Mouse (Mus musculus) forebrain, postnatal 0 days (tissue): ENCODE results near the gene Vopp1. TPM values are rescaled to one million over a fixed set of nuclear protein-coding genes. Genes with fewer than 3 reads are reported as not detected.

ENCODE experiments used
- ATAC-seq: fragments of 200-750 bp; cut with Nextera tagmentation; 2 replicates; pipeline ENCODE4 v1.8.0; 2017; ENCODE audit warnings: mild to moderate bottlenecking, moderate library complexity
- DNase-seq: peaks from one replicate; pipeline ENCODE4 v3.0.0-alpha.2; 2015
- H3K27ac ChIP-seq: fragments of 300-500 bp; sonication (generic); 2 replicates; pipeline ENCODE4 v1.5.1; 2014; ENCODE audit warnings: low read depth, mild to moderate bottlenecking, antibody characterized with exemption, low read length, moderate library complexity, mixed read lengths
- H3K27me3 ChIP-seq: fragments of 300-500 bp; sonication (generic); 2 replicates; pipeline ENCODE4 v1.6.1; 2014; ENCODE audit warnings: mild to moderate bottlenecking, low read length, mixed read lengths; ENCODE audit not compliant: insufficient read depth
- H3K36me3 ChIP-seq: fragments of 300-500 bp; sonication (generic); 2 replicates; pipeline ENCODE4 v1.6.1; 2014; ENCODE audit warnings: mild to moderate bottlenecking, moderate library complexity; ENCODE audit not compliant: insufficient read depth
- H3K4me1 ChIP-seq: fragments of 300-500 bp; sonication (generic); 2 replicates; pipeline ENCODE4 v1.6.1; 2014; ENCODE audit warnings: antibody characterized with exemption; ENCODE audit not compliant: insufficient read depth
- H3K4me2 ChIP-seq: fragments of 300-500 bp; sonication (generic); 2 replicates; pipeline ENCODE4 v1.6.1; 2014; ENCODE audit warnings: low read depth, mild to moderate bottlenecking, moderate library complexity
- H3K4me3 ChIP-seq: fragments of 300-500 bp; sonication (generic); 2 replicates; pipeline ENCODE4 v1.5.1; 2014; ENCODE audit warnings: low read depth, low read length, mixed read lengths
- H3K9ac ChIP-seq: fragments of 300-500 bp; sonication (generic); 2 replicates; pipeline ENCODE4 v1.6.1; 2014; ENCODE audit warnings: mild to moderate bottlenecking
- H3K9me3 ChIP-seq: fragments of 300-500 bp; sonication (generic); 2 replicates; pipeline ENCODE4 v1.6.1; 2016; ENCODE audit warnings: low read length
- CTCF ChIP-seq: sonication (generic); IDR thresholded peaks from 2 replicates; pipeline ENCODE4 v1.5.1; 2016; ENCODE audit warnings: antibody characterized with exemption, control low read depth, low read depth
- WGBS: fragments of 180-500 bp; shearing (Covaris S2); extraction: QIAGEN DNeasy Blood & Tissue Kit; methylation state at CpG from one replicate; pipeline ENCODE4 v1.1.7; 2014; 5-methylcytosine and 5-hydroxymethylcytosine counted together
- polyA plus RNA-seq: library from polyadenylated mRNA; unstranded; fragments of >200 nt; fragmentation: Nextera tagmentation; extraction: Ambion mirVana; gene quantifications from 2 replicates; pipeline ENCODE4 v1.2.1, GENCODE M21; 2015
- total RNA-seq: library from RNA; depleted of rRNA; stranded (reverse); fragments of >200 nt; gene quantifications from 2 replicates; pipeline ENCODE4 v1.2.3, GENCODE M21; 2014

The Vopp1 gene
- total and polyA plus RNA-seq, 2 experiments from 2014 or later = 169 to 331 TPM

DNA sequence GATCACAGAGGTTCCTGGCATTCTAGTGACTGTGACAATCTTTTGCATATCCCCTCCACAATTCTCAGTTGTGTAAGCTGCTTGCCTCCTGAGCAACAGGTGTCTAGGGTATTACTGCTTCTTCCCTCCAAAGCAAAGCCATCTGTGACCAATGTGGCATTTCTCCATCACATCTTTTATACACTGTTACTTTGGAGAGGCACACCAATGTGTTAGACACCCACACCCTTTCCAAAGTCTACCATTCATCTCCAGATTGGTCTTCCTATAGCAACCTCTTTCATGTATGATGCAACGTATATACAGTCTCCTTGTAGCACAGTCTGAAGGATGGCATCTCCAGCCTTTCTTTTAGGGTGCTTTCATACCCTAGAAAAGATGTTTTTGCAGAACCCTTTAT is 42.3 kb downstream of the Vopp1 start:
- Histone ChIP-seq H3K4me1 (no peaks in the 10 kb centered on the region), H3K27me3 (no peaks in the 10 kb centered on the region), H3K4me2 (no peak overlapping the region), H3K27ac (no peak overlapping the region), H3K4me3 (no peak overlapping the region), H3K9me3 (no peaks in the 10 kb centered on the region), H3K9ac (no peak overlapping the region), H3K36me3 (peaks cover 2% of the 10 kb centered on the region; the same call in 1 of the 2 replicates)
- WGBS = 84% methylated on average over 1 of the region's 1 CpGs
- TF ChIP-seq CTCF = no peak
- DNase-seq = no peak
- ATAC-seq = no peak

DNA sequence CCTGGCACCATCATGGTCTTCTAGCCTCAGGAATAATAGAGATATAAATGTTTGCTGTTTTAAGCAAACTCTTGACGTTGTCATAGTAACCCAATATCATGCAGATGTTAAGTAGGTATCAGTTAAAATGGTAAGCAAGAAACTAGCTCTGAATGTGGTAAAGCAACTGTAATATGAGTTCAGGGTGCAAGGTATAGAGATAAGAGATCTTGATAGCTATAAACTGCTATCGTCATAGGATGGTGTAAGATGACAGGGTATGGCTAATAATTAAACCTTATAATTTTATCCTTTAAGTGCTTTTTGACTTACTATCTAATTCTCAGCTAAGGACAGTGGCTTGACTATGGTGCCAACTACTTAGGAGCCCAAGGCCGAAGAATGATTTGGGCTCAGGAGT is 44.6 kb downstream of the Vopp1 start:
- no peaks in the 10 kb centered on the region for H3K9me3 ChIP-seq
- no peak for TF ChIP-seq CTCF
- ATAC-seq (no peak), DNase-seq (no peak)
- no peaks in the 10 kb centered on the region for H3K36me3 ChIP-seq
- H3K4me2 ChIP-seq = no peak overlapping the region
- H3K27ac ChIP-seq = no peak overlapping the region
- H3K9ac ChIP-seq = no peak overlapping the region
- no peak overlapping the region for H3K4me3 ChIP-seq
- H3K4me1 ChIP-seq = no peaks in the 10 kb centered on the region
- no peaks in the 10 kb centered on the region for H3K27me3 ChIP-seq
- WGBS = 92% methylated on average over 3 of the region's 3 CpGs

DNA sequence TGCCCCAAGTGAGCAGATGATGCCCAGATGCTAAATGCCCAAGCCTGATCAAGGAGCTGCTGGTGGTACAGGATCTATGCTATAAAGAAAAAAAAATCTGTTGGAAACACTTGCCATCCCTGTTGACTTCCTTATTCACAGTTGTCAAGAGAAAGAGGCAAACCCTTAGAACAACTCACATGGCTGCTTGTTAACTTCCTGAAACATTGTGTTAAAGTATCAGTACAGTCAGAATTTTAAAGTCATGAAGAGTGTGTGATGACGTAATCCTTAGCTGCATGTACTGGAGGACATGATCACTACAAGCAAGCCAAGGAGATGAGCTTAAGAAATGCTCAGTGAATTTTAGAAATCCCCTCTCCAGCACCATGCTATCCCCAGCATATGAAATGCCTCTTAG is 51.2 kb downstream of the Vopp1 start:
- no peak for ATAC-seq
- no peaks in the 10 kb centered on the region for H3K27me3 ChIP-seq
- H3K4me3 ChIP-seq = no peak overlapping the region
- H3K36me3 ChIP-seq = peaks cover 16% of the 10 kb centered on the region; the same call in 1 of the 2 replicates
- no peak overlapping the region for H3K9ac ChIP-seq
- DNase-seq = no peak
- no peak for TF ChIP-seq CTCF
- H3K4me1 ChIP-seq = no peaks in the 10 kb centered on the region
- 100% methylated on average over 1 of the region's 1 CpGs for WGBS
- no peaks in the 10 kb centered on the region for H3K9me3 ChIP-seq
- no peak overlapping the region for H3K27ac ChIP-seq
- H3K4me2 ChIP-seq = no peak overlapping the region

DNA sequence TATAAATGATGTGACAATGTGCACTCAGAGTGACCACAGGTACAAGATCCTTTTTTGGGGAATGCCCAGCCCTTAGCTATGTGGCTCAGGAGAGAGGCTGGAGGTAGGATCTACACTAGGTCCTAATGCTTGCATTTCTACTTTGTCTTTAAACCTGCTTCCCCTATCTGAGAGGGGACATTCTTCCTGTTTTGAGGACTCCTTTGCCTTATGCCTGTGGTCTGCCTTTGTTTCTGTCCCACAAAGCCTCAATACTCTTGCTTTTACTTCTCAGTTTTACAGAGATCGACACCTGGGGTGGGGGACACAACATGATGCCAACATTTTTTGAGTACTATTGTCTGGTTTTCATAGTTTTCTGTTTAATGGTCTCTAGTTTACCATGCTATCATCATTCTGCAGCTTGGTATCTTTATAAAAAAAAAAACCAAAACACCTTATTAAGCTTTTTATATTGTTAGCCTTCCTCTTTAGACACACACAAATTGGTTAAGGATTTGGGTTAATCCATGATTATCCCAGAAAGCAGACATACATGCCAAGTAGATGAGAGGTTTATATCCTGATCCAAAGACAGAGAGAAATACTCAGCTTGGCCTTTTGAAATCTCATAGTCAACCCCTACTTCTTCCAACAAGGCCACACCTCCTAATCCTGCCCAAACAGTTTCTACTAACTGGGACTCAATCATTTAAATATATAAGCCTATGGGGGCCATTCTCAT is 54.3 kb downstream of the Vopp1 start:
- Histone ChIP-seq H3K27me3 (no peaks in the 10 kb centered on the region), H3K4me1 (no peaks in the 10 kb centered on the region), H3K36me3 (peaks cover 16% of the 10 kb centered on the region; the same call in 1 of the 2 replicates), H3K4me3 (no peak overlapping the region), H3K9ac (no peak overlapping the region), H3K27ac (no peak overlapping the region), H3K4me2 (no peak overlapping the region), H3K9me3 (no peaks in the 10 kb centered on the region)
- DNase-seq (no peak), ATAC-seq (no peak)
- WGBS = 87% methylated on average over 1 of the region's 1 CpGs
- no peak for TF ChIP-seq CTCF

DNA sequence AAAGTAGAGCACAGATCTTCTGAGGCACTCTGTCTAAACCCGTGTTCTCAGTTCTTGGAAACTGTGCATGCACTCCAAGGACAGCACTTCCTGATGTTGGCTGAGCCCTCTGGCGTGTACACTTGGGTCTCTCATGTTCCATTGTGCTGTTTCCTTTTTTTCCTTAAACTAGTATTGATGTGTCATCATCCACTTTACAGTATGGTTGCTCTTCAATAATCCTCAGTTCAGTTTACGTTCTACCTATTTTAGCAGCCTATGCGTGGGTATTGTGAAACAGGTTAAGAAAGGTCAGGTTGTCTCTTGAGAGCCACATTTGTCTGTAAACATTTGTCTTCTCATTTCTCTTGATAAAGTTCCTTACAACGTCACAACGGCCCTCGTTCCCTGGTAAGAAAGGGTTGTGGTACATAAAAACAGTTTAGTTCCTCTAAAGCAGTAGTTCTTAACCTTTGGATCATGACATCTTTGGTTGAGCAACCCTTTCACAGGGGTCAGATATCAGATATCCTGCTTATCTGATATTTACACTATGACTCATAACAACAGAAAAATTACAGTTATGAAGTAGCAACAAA is 55.9 kb downstream of the Vopp1 start:
- ATAC-seq = no peak
- WGBS = 94% methylated on average over 7 of the region's 7 CpGs
- no peak overlapping the region for H3K27ac ChIP-seq
- H3K9ac ChIP-seq = no peak overlapping the region
- no peak for DNase-seq
- H3K36me3 ChIP-seq = peaks cover 8% of the 10 kb centered on the region; the same call in 1 of the 2 replicates
- H3K4me1 ChIP-seq = no peaks in the 10 kb centered on the region
- no peak overlapping the region for H3K4me3 ChIP-seq
- H3K27me3 ChIP-seq = no peaks in the 10 kb centered on the region
- H3K4me2 ChIP-seq = no peak overlapping the region
- no peak for TF ChIP-seq CTCF
- H3K9me3 ChIP-seq = no peaks in the 10 kb centered on the region

DNA sequence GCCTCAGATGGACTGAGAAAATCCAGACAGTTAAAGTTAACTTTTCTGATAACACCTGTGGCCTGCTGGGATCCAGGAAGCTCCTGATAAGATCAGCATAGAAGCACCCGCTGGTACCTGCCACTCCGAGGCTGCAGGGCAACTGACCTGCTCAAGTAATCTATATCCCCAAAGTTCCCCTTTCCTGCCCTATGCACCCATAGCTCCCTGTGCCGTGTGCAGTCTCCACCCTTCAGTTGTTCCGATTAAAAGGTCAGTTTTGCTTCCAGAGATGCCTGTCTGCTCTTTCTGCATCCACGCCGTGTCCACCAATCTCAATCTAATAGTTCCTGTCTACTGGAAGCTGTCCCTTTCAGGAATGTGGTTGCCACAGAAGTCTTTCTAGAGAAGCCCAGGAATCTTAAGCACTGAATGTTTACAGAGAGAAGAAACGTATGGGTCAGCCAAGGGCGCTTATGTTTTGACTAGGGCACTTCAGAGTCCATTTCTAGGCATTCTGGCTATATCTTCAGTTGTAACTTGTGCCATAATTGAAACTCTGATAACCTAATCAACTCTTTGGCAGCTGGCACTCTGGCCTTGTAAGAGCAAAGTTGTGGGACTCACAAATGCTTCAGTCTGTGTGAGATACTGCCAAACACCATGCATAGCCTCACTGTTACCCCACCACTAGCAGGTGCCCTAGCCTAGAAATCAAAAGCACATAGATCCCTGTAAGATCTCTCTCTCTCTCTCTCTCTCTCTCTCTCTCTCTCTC is 57.7 kb downstream of the Vopp1 start:
- ATAC-seq = no peak
- Histone ChIP-seq H3K4me3 (no peak overlapping the region), H3K36me3 (peaks cover 5% of the 10 kb centered on the region; the same call in 1 of the 2 replicates), H3K4me2 (no peak overlapping the region), H3K9me3 (no peaks in the 10 kb centered on the region), H3K4me1 (no peaks in the 10 kb centered on the region), H3K9ac (no peak overlapping the region), H3K27me3 (no peaks in the 10 kb centered on the region), H3K27ac (no peak overlapping the region)
- DNase-seq = no peak
- TF ChIP-seq CTCF = no peak
- WGBS = 90% methylated on average over 8 of the region's 8 CpGs

DNA sequence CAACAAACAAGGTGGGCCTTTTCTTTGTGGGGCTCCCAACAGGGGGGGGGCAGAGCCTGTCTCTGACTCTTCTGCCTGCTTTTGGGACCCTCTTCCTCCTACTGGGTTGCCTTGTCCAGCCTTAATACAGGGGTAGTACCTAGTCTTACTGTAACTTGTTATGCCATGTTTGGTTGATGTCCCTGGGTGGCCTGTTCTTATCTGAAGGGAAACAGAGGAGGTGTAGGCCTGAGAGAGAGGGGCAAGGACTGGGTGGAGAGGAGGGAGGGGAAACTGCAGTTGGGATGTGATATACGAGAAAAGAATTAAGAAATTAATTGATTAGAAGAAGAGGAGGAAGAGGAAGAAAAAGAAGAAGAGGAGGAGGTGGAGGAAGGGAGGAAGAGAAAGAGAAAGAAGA is 58.7 kb downstream of the Vopp1 start:
- DNase-seq (no peak), ATAC-seq (no peak)
- Histone ChIP-seq H3K9me3 (no peaks in the 10 kb centered on the region), H3K27ac (no peak overlapping the region), H3K4me2 (no peak overlapping the region), H3K9ac (no peak overlapping the region), H3K4me1 (no peaks in the 10 kb centered on the region), H3K27me3 (no peaks in the 10 kb centered on the region), H3K4me3 (no peak overlapping the region), H3K36me3 (peaks cover 5% of the 10 kb centered on the region; the same call in 1 of the 2 replicates)
- 93% methylated on average over 1 of the region's 1 CpGs for WGBS
- TF ChIP-seq CTCF = no peak
